Mouse (Mus musculus) hindbrain, embryonic 16.5 days (tissue): ENCODE measurements around the gene Recql5. TPM values are rescaled to one million over a fixed set of nuclear protein-coding genes. Genes with fewer than 3 reads are reported as not detected.
A peak's percentile ranks its signal among the peaks of the same experiment; 100 is the strongest.
"Not testable (repeated sequence)": the region's sequence is repeated elsewhere in the genome, so short reads cannot be mapped to it uniquely, and the experiment has no call there.

Experiments used
- ATAC-seq: fragments of 200-750 bp; cut with Nextera tagmentation; 2 replicates; pipeline ENCODE4 v1.8.0; 2017; ENCODE audit warnings: moderate TSS enrichment, moderate library complexity
- H3K27ac ChIP-seq: fragments of 300-500 bp; sonication (generic); 2 replicates; pipeline ENCODE4 v1.5.1; 2014; ENCODE audit warnings: low read depth, mild to moderate bottlenecking, control low read depth, low read length, moderate library complexity
- H3K27me3 ChIP-seq: fragments of 300-500 bp; sonication (generic); replicated peaks from 2 replicates; pipeline ENCODE4 v1.6.1; 2014; ENCODE audit warnings: low read length; ENCODE audit not compliant: control insufficient read depth, insufficient read depth
- H3K36me3 ChIP-seq: fragments of 300-500 bp; sonication (generic); 2 replicates; pipeline ENCODE4 v1.6.1; 2014; ENCODE audit warnings: mild to moderate bottlenecking, low read length, moderate library complexity, mixed read lengths; ENCODE audit not compliant: control insufficient read depth, insufficient read depth
- H3K4me1 ChIP-seq: fragments of 300-500 bp; sonication (generic); 2 replicates; pipeline ENCODE4 v1.6.1; 2014; ENCODE audit warnings: low read depth, low read length; ENCODE audit not compliant: control insufficient read depth, insufficient read depth
- H3K4me2 ChIP-seq: fragments of 300-500 bp; sonication (generic); 2 replicates; pipeline ENCODE4 v1.6.1; 2014; ENCODE audit warnings: mild to moderate bottlenecking, low read length, control low read depth, moderate library complexity
- H3K4me3 ChIP-seq: fragments of 300-500 bp; sonication (generic); 2 replicates; pipeline ENCODE4 v1.5.1; 2014; ENCODE audit warnings: mild to moderate bottlenecking, low read length, control low read depth, moderate library complexity
- H3K9ac ChIP-seq: fragments of 300-500 bp; sonication (generic); 2 replicates; pipeline ENCODE4 v1.6.1; 2014; ENCODE audit warnings: low read depth, mild to moderate bottlenecking, control low read depth, low read length, moderate library complexity
- H3K9me3 ChIP-seq: fragments of 300-500 bp; sonication (generic); 2 replicates; pipeline ENCODE4 v1.6.1; 2014; ENCODE audit warnings: mild to moderate bottlenecking, low read length, moderate library complexity; ENCODE audit not compliant: control insufficient read depth
- WGBS: fragments of 180-500 bp; shearing (Covaris S2); extraction: QIAGEN DNeasy Blood & Tissue Kit; methylation state at CpG from one replicate; pipeline ENCODE4 v1.1.7; 2014; 5-methylcytosine and 5-hydroxymethylcytosine counted together
- polyA plus RNA-seq: library from polyadenylated mRNA; unstranded; fragments of >200 nt; fragmentation: Nextera tagmentation; extraction: Ambion mirVana; gene quantifications from 2 replicates; pipeline ENCODE4 v1.2.1, GENCODE M21; 2015

Recql5 gene
- polyA plus RNA-seq, 1 experiment from 2014 or later: 21.3 TPM

DNA sequence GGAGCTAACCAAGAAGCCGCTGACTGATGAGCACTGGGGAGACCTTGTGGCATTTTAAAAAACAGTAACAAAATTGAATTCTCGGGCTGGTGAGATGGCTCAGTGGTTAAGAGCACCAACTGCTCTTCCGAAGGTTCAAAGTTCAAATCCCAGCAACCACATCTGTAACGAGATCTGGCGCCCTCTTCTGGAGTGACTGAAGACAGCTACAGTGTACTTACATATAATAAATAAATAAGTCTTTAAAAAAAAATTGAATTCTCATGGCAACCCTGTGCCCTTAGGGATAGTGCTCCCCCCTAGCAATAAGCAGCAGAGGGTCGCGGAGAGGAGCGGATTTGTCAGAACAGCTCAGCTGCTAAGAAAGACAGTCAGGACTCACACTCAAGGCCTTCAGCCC is 69.4 kb downstream of the Recql5 start:
- H3K27me3 ChIP-seq: peaks cover 24% of the 10 kb centered on the region
- no peak overlapping the region for H3K9ac ChIP-seq
- H3K4me2 ChIP-seq: no peak overlapping the region
- 87% methylated on average over 8 of the region's 8 CpGs for WGBS
- H3K9me3 ChIP-seq: no peaks in the 10 kb centered on the region
- H3K36me3 ChIP-seq: no peaks in the 10 kb centered on the region
- no peak for ATAC-seq
- peaks cover 5% of the 10 kb centered on the region; the same call in 1 of the 2 replicates for H3K4me1 ChIP-seq
- H3K4me3 ChIP-seq: no peak overlapping the region
- H3K27ac ChIP-seq: no peak overlapping the region

DNA sequence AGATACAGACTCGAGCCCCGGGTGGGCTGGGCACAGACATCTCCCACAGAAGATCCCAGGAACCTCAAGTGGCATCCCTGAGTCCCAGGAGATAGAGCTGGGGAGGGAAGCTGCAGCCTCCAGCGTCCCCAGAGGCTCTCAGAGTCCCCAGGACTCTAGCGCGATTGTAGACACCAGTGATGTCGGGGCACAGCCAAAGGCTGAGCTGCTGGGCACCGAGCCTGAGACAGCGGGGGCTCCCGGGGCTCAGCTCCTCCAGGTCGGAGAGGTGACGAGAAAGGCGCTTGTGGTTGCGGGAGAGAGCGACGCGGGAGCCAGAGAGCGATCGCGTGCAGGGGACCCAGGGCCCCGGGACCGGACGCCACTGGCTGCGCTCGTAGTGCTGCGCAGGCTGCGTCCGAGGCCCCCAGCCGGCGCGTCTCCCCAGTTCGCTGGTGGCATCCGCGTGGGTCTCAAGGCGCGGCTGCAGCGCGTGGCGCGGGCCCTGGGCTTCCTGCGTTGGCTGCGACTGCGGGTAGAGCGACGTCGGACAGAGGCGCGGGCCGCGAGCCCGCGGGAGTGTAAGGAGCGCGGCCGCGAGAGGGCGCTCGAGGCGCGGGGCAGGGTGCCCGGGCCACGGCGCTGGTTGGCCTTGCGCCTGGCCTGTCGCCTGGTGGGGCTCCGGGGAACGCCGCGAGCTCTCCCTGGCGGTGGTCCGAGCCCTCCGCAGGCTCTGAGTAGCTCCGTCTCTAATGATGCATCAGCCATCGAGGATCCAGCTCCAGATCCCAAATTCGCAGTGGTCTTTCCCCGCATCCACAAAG is 73.9 kb downstream of the Recql5 start:
- Histone ChIP-seq H3K36me3 (no peaks in the 10 kb centered on the region), H3K27me3 (peaks cover 42% of the 10 kb centered on the region), H3K4me2 (peak overlapping the region; percentile 44), H3K4me1 (peaks cover 7% of the 10 kb centered on the region), H3K9me3 (no peaks in the 10 kb centered on the region), H3K9ac (peak overlapping the region; percentile 52; the same call in 1 of the 2 replicates), H3K4me3 (peak overlapping the region; percentile 29), H3K27ac (no peak overlapping the region)
- peak; percentile 86 for ATAC-seq
- WGBS: 2% methylated on average over 53 of the region's 75 CpGs

DNA sequence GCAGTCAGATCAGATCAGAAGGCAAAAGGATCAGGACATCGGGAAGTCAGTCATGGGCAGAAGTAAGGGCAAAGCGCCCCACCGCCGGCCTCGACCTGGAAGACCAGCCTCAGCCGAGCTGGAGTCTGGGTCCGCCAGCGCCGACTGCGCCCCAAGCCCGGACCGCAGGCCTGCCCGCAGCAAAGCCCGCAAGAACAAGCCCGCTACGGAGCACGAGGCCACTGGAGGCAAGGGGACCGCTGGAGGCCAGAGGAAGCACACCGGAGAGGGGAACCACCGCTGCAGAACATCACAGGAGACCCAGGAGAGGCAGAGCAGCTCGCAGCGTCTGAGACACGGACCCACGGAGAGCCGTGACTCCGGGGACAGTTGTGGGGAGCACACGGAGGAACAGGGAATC is 74.9 kb downstream of the Recql5 start, which contains the start of gene Myo15b:
Gene Myo15b (plus strand): TSS at position 53 of the 400 bp plus-strand sequence.
- Histone ChIP-seq H3K27me3 (peaks cover 42% of the 10 kb centered on the region), H3K27ac (no peak within 1 kb of the TSS), H3K9ac (peak within 1 kb of the TSS; percentile 52; the same call in 1 of the 2 replicates), H3K4me2 (peak within 1 kb of the TSS; percentile 44), H3K36me3 (no peaks in the 10 kb centered on the region), H3K4me3 (peak within 1 kb of the TSS; percentile 29), H3K9me3 (no peaks in the 10 kb centered on the region), H3K4me1 (peaks cover 7% of the 10 kb centered on the region)
- no peak for ATAC-seq
- WGBS: 10% methylated on average over 27 of the region's 27 CpGs

DNA sequence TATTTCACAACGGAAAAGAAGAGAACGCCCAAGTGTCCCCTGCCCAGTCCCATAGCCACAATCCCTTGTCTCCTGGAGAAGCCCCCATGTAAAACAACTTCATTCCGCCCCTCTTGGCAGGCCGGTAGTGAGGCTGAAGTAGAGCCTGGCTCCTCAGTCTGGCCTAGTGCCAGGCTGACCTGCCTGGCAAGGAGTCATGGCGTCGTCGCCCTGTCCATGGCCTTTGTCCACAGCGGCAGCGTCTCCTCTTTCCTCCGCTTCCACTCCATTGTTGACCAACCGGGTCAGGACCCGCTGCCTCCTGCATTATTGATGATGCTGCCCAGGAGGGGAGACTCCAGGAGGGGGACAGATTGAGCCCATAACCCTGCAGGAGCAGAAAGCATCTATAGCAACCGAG is 75.3 kb downstream of the Recql5 start:
- no peak for ATAC-seq
- no peak overlapping the region for H3K4me2 ChIP-seq
- H3K27ac ChIP-seq: no peak overlapping the region
- H3K9me3 ChIP-seq: no peaks in the 10 kb centered on the region
- no peak overlapping the region for H3K4me3 ChIP-seq
- H3K27me3 ChIP-seq: peaks cover 42% of the 10 kb centered on the region
- H3K36me3 ChIP-seq: no peaks in the 10 kb centered on the region
- WGBS: 28% methylated on average over 13 of the region's 13 CpGs
- H3K4me1 ChIP-seq: peaks cover 7% of the 10 kb centered on the region
- H3K9ac ChIP-seq: no peak overlapping the region

DNA sequence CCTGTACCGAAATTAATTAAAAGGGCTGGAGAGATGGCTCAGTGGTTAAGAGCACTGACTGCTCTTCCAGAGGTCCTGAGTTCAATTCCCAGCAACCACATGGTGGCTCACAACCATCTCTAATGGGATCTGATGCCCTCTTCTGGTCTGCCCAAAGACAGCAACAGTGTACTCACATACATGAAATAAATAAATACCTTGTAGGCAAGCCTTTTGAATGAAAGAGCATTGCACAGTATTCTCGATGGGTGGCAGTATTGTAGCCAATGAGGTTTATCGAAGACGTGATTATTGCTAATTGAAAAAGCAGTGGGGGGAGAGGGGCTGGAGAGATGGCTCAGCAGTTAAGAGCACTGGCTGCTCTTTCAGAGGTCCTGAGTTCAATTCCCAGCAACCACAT is 76.1 kb downstream of the Recql5 start:
- H3K27ac ChIP-seq, H3K36me3 ChIP-seq, H3K9me3 ChIP-seq, H3K4me1 ChIP-seq, H3K4me2 ChIP-seq, H3K4me3 ChIP-seq, H3K9ac ChIP-seq, ATAC-seq: not testable (repeated sequence)
- H3K27me3 ChIP-seq: peaks cover 42% of the 10 kb centered on the region
- 97% methylated on average over 4 of the region's 4 CpGs for WGBS

DNA sequence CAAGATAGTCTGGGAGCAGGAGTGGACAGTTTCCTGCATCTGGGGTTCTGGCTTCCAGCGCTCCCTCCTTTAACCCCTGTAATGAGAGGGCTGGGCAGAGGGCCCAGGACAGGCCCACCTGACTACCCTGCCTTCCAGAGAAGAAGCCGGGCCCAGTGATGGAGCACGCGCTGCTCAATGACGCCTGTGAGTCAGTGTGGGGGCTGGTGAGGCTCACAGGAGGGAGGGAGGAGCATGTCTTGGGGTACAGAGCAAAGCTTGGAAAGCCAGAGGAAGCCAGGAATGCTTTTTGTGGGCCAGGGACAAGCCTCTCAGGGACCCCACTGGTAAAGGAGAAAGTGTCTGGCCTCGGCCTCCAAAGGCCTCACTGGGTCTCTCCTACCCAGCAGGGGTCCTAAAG is 78.6 kb downstream of the Recql5 start:
- WGBS: 80% methylated on average over 6 of the region's 6 CpGs
- no peak for ATAC-seq
- no peaks in the 10 kb centered on the region for H3K9me3 ChIP-seq
- H3K36me3 ChIP-seq: no peaks in the 10 kb centered on the region
- H3K4me2 ChIP-seq: no peak overlapping the region
- H3K9ac ChIP-seq: no peak overlapping the region
- H3K27me3 ChIP-seq: peaks cover 25% of the 10 kb centered on the region
- no peak overlapping the region for H3K4me3 ChIP-seq
- H3K27ac ChIP-seq: no peak overlapping the region
- peaks cover 7% of the 10 kb centered on the region for H3K4me1 ChIP-seq

DNA sequence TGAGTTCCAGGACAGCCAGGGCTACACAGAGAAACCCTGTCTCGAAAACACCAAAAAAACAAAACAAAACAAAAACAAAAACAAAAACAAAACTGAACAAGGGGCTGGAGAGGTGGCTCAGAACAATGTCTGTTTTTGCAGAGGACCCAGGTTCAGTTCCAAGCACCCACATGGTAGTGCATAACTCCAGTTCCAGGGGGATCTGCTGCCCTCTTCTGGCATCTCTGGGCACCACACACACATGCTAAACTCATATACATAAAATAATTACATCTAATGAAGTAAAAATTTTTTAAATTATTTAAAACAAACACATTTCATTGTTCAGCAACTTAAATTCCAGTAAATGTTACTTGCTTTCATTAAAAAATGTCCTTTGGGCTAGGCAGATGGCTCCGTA is 87.5 kb downstream of the Recql5 start:
- no peak overlapping the region for H3K27ac ChIP-seq
- H3K36me3 ChIP-seq: no peaks in the 10 kb centered on the region
- H3K4me3 ChIP-seq: no peak overlapping the region
- 90% methylated on average over 2 of the region's 2 CpGs for WGBS
- no peaks in the 10 kb centered on the region for H3K4me1 ChIP-seq
- no peaks in the 10 kb centered on the region for H3K9me3 ChIP-seq
- H3K4me2 ChIP-seq: no peak overlapping the region
- H3K9ac ChIP-seq: no peak overlapping the region
- no peaks in the 10 kb centered on the region for H3K27me3 ChIP-seq
- ATAC-seq: no peak

DNA sequence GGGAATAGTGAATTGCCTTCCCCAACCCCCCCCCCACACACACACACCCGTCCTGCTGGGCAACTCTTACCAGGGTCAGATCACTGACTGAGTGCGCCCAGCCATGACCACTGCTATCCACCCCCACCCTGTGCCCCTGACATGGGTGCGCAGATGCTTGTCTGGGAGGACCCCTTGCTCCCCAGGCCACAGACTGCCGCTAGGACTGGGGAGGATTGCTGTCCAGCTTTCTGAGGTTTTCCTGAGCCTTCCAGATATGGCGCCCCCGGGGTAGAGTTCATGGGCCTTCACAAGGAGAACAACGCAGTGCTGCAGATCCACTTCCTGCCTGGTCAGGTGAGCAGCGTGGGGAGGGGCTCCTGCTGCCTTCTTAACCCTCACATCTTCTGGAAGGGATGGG is 89.0 kb downstream of the Recql5 start:
- Histone ChIP-seq H3K9me3 (no peaks in the 10 kb centered on the region), H3K36me3 (no peaks in the 10 kb centered on the region), H3K9ac (no peak overlapping the region), H3K4me1 (no peaks in the 10 kb centered on the region), H3K4me2 (no peak overlapping the region), H3K27ac (no peak overlapping the region), H3K27me3 (no peaks in the 10 kb centered on the region), H3K4me3 (no peak overlapping the region)
- ATAC-seq: no peak
- WGBS: 75% methylated on average over 8 of the region's 8 CpGs

DNA sequence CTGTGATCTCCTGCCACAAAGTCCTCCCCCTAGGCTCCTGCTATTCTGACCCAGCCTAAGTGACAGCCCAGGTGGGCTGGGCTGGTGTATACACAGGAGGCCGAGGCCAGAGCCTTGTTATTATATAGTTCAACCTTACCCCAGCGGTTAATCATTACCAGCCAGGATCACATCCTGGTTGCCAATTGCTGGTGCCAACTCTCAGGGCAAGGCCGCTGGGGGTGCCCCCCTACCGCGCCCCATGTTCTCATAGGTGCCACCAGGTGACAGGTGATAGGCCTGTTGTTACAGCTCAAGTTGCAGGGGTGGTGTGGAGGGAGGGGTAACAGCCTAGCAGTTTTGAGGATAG is 89.4 kb downstream of the Recql5 start:
- no peak overlapping the region for H3K9ac ChIP-seq
- H3K27me3 ChIP-seq: no peaks in the 10 kb centered on the region
- H3K4me2 ChIP-seq: no peak overlapping the region
- H3K9me3 ChIP-seq: no peaks in the 10 kb centered on the region
- WGBS: 89% methylated on average over 5 of the region's 5 CpGs
- H3K27ac ChIP-seq: no peak overlapping the region
- H3K4me1 ChIP-seq: no peaks in the 10 kb centered on the region
- no peak for ATAC-seq
- no peaks in the 10 kb centered on the region for H3K36me3 ChIP-seq
- H3K4me3 ChIP-seq: no peak overlapping the region
